Mouse (Mus musculus): ENCODE measurements at regions not wholly inside any gene's neighbourhood (a gene's known extent, or its start where the extent isn't known, plus 50 kb on each side); places are given as distances from the start of the nearest gene placed in this dataset.

DNA sequence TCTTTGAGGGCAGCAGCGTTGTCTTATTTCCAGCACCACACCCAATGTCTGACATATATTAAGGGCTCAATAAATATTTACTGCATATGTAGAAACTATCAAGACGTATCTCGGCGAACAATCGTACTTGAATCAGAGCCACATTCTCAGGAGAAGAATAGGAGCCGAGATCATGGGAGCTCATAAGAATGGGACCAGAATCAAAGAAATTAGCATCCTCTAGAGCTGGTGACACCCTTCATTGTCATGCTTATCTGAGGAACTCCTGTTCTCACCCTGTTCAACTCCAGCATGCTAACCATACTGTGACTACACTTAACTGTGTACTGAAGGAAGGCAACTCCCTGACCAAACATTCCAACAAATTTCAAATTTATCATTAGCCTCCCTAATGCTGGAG is 72.2 kb upstream of the Etv6 start:
- TF ChIP-seq CTCF (IDR thresholded peaks at IDR 0.05; ENCODE audit: low read depth) (no peak), EP300 (optimal IDR thresholded peaks at IDR 0.05) (no peak)
- Histone ChIP-seq H3K9me3 (ENCODE audit: control insufficient read depth, low read length) (no peaks in the 10 kb centered on the region), H3K36me3 (ENCODE audit: control insufficient read depth, insufficient read depth, low read length) (no peaks in the 10 kb centered on the region), H3K4me1 (replicated peaks; ENCODE audit: control insufficient read depth, insufficient read depth) (no peaks in the 10 kb centered on the region), H3K27me3 (ENCODE audit: control insufficient read depth, insufficient read depth, low read length) (no peaks in the 10 kb centered on the region), H3K4me2 (replicated peaks; ENCODE audit: low read depth) (no peak overlapping the region), H3K27ac (replicated peaks) (no peak overlapping the region), H3K4me3 (ENCODE audit: low read depth, low read length) (no peak overlapping the region), H3K9ac (ENCODE audit: low read length) (no peak overlapping the region)
- ATAC-seq (ENCODE audit: low FRiP score, low TSS enrichment) (no peak), DNase-seq (ENCODE audit: low spot score) (no peak)
- WGBS, result 57% methylated on average over 6 of the region's 6 CpGs

DNA sequence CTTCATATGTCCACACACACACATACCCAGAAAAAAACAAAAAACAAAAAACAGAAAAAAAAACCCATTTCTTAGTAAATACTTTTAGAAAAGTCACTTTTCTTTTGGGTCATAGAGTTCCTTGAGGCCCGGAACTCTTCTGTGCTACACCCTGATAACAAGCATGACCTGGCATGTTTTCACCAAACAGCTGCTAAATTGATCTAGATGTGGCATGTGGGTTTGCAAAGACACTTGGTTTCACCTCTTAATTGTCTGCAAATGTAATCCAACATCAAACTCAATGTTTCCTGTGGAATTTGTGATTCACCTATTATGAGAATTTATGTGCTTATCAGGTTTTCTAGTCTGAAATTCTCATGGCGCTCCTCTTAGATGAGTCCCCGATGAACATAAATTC is 68.2 kb upstream of the Etv6 start:
- Histone ChIP-seq H3K4me2 (replicated peaks; ENCODE audit: low read depth) (no peak overlapping the region), H3K4me3 (ENCODE audit: low read depth, low read length) (no peak overlapping the region), H3K36me3 (ENCODE audit: control insufficient read depth, insufficient read depth, low read length) (no peaks in the 10 kb centered on the region), H3K4me1 (replicated peaks; ENCODE audit: control insufficient read depth, insufficient read depth) (no peaks in the 10 kb centered on the region), H3K9ac (ENCODE audit: low read length) (no peak overlapping the region), H3K27me3 (ENCODE audit: control insufficient read depth, insufficient read depth, low read length) (no peaks in the 10 kb centered on the region), H3K27ac (replicated peaks) (no peak overlapping the region), H3K9me3 (ENCODE audit: control insufficient read depth, low read length) (no peaks in the 10 kb centered on the region)
- ATAC-seq (ENCODE audit: low FRiP score, low TSS enrichment), result no peak
- WGBS, result 72% methylated on average over 3 of the region's 3 CpGs
- TF ChIP-seq EP300 (optimal IDR thresholded peaks at IDR 0.05), result no peak
- no peak for TF ChIP-seq CTCF (IDR thresholded peaks at IDR 0.05; ENCODE audit: low read depth)
- DNase-seq (ENCODE audit: low spot score), result no peak

DNA sequence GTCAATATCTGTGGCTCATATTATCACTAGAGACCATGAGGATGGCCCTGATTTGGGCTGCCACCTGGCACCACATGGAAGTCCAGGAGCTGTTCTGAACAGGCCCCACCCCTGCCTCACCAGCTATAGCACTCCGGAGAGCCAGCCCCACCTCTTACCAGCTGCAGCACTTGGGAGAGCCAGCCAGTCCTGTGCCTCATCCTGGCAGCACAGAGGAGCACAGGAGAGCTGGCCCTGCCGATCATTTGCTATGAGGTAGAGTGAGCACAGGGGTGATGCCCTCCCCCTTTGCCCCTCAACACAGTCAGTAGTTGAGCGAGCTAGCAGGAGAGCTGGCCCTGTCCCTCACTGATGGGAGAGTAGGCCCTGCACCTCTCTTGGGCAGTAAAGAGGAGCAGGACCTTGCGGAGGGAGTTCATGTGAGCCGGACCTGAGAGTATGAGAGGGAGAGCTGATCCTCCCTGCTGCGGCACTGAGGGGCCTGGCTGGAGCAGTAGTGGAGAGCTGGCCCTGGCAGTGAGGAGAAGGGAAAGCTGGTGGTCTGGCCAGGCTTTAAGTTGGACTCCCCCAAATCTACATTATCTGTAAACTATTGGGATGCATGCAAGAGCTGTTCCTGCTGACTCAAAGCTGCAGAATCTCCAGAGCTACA is 63.3 kb upstream of the Etv6 start:
- Histone ChIP-seq H3K4me2 (replicated peaks; ENCODE audit: low read depth) (no peak overlapping the region), H3K9ac (ENCODE audit: low read length) (no peak overlapping the region), H3K4me1 (replicated peaks; ENCODE audit: control insufficient read depth, insufficient read depth) (no peaks in the 10 kb centered on the region), H3K27ac (replicated peaks) (no peak overlapping the region), H3K27me3 (ENCODE audit: control insufficient read depth, insufficient read depth, low read length) (no peaks in the 10 kb centered on the region), H3K9me3 (ENCODE audit: control insufficient read depth, low read length) (no peaks in the 10 kb centered on the region), H3K4me3 (ENCODE audit: low read depth, low read length) (no peak overlapping the region), H3K36me3 (ENCODE audit: control insufficient read depth, insufficient read depth, low read length) (no peaks in the 10 kb centered on the region)
- ATAC-seq (ENCODE audit: low FRiP score, low TSS enrichment) (no peak), DNase-seq (ENCODE audit: low spot score) (no peak)
- TF ChIP-seq CTCF (IDR thresholded peaks at IDR 0.05; ENCODE audit: low read depth), result no peak
- TF ChIP-seq EP300 (optimal IDR thresholded peaks at IDR 0.05), result no peak
- WGBS, result 70% methylated on average over 6 of the region's 6 CpGs

DNA sequence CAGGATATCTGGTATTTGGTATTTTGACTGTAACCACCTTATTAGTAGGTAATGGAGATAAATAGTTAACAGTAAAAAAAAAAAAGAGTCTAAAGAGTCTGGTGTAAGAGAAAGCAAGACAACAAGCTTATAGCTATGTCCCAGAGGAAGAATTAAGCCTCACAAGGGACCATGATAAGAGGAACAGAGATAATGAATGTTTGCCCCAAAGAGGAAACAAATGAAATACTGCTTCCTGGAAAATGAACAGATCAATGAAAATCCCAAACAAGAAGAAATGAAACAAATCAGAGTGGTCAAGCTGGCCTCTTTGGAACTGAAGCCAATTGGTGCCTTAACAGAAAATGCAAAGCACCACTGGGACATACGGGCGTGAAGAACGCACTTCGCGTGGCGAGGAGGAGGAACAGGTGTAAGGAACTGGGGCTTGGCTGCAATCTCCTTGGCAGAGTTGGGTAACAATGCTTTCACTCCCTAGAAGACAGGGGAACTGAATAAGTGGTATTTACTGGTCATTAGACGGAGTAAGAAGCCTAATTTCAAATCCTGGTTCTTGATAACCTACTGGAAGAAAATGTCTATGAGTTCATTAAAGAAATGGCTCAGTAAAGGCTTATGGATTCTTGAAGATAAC is 62.2 kb upstream of the Etv6 start:
- no peaks in the 10 kb centered on the region for H3K9me3 ChIP-seq (ENCODE audit: control insufficient read depth, low read length)
- 89% methylated on average over 7 of the region's 7 CpGs for WGBS

DNA sequence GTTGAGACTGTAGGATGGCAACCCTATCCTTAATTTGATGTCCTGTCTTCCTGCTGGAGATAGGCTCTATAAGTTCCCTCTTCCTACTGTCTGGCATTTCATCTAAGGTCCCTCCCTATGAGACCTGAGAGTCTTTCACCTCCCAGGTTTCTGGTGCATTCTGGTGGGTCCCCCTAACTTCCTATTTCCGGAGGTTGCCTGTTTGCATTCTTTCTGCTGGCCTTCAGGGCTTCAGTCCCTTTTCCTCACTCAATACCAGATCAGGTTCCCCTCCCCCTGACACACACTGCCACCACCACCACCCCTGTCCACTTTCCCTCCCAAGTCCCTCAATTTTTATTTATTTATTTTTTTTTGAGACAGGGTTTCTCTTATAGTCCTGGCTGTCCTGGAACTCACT is 59.5 kb upstream of the Etv6 start:
- no peak overlapping the region for H3K4me3 ChIP-seq (ENCODE audit: low read depth, low read length)
- H3K36me3 ChIP-seq (ENCODE audit: control insufficient read depth, insufficient read depth, low read length), result no peaks in the 10 kb centered on the region
- H3K27ac ChIP-seq (replicated peaks), result no peak overlapping the region
- TF ChIP-seq CTCF (IDR thresholded peaks at IDR 0.05; ENCODE audit: low read depth) (no peak), EP300 (optimal IDR thresholded peaks at IDR 0.05) (no peak)
- no peak overlapping the region for H3K4me2 ChIP-seq (replicated peaks; ENCODE audit: low read depth)
- no peaks in the 10 kb centered on the region for H3K9me3 ChIP-seq (ENCODE audit: control insufficient read depth, low read length)
- H3K4me1 ChIP-seq (replicated peaks; ENCODE audit: control insufficient read depth, insufficient read depth), result no peaks in the 10 kb centered on the region
- no peak overlapping the region for H3K9ac ChIP-seq (ENCODE audit: low read length)
- ATAC-seq (ENCODE audit: low FRiP score, low TSS enrichment) (no peak), DNase-seq (ENCODE audit: low spot score) (no peak)
- WGBS, result 65% methylated on average over 1 of the region's 1 CpGs
- H3K27me3 ChIP-seq (ENCODE audit: control insufficient read depth, insufficient read depth, low read length), result no peaks in the 10 kb centered on the region

More for the DNA sequence above, 62.2 kb upstream of the Etv6 start:
- no peak for DNase-seq (ENCODE audit: low spot score)
- Histone ChIP-seq H3K4me1 (replicated peaks; ENCODE audit: control insufficient read depth, insufficient read depth) (no peaks in the 10 kb centered on the region), H3K27me3 (ENCODE audit: control insufficient read depth, insufficient read depth, low read length) (no peaks in the 10 kb centered on the region), H3K4me2 (replicated peaks; ENCODE audit: low read depth) (no peak overlapping the region), H3K9ac (ENCODE audit: low read length) (no peak overlapping the region), H3K36me3 (ENCODE audit: control insufficient read depth, insufficient read depth, low read length) (no peaks in the 10 kb centered on the region), H3K27ac (replicated peaks) (no peak overlapping the region), H3K4me3 (ENCODE audit: low read depth, low read length) (no peak overlapping the region)
- ATAC-seq (ENCODE audit: low FRiP score, low TSS enrichment), result no peak
- TF ChIP-seq CTCF (IDR thresholded peaks at IDR 0.05; ENCODE audit: low read depth), result no peak
- no peak for TF ChIP-seq EP300 (optimal IDR thresholded peaks at IDR 0.05)

DNA sequence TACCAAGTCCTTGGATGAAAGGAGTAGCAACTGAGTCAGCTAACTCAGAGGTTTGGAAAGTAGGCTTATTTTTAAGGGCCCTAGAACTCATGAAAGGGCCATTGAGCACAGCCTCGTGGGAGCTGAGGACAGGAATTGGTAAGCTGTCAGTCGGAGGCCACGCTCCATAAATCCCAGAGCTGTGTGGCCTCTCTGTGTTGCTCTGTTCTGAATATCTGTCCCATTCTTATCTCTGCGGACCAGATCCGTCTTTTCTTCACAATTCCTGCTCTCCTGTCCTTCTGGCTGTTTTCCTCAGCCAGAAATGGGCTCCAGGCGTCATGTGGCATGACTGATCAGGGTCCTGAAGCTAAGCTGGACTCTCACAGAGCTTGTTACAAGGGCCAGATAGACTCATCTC is 58.6 kb upstream of the Etv6 start:
- ATAC-seq (ENCODE audit: low FRiP score, low TSS enrichment) (no peak), DNase-seq (ENCODE audit: low spot score) (no peak)
- TF ChIP-seq CTCF (IDR thresholded peaks at IDR 0.05; ENCODE audit: low read depth) (no peak), EP300 (optimal IDR thresholded peaks at IDR 0.05) (no peak)
- Histone ChIP-seq H3K4me1 (replicated peaks; ENCODE audit: control insufficient read depth, insufficient read depth) (no peaks in the 10 kb centered on the region), H3K4me2 (replicated peaks; ENCODE audit: low read depth) (no peak overlapping the region), H3K4me3 (ENCODE audit: low read depth, low read length) (no peak overlapping the region), H3K9ac (ENCODE audit: low read length) (no peak overlapping the region), H3K27ac (replicated peaks) (no peak overlapping the region), H3K27me3 (ENCODE audit: control insufficient read depth, insufficient read depth, low read length) (no peaks in the 10 kb centered on the region), H3K9me3 (ENCODE audit: control insufficient read depth, low read length) (no peaks in the 10 kb centered on the region), H3K36me3 (ENCODE audit: control insufficient read depth, insufficient read depth, low read length) (no peaks in the 10 kb centered on the region)
- 73% methylated on average over 6 of the region's 6 CpGs for WGBS

All from stomach, postnatal 0 days (tissue).